Mouse (Mus musculus): ENCODE results near the gene Rasa2. TPM values are rescaled to one million over a fixed set of nuclear protein-coding genes. Genes with fewer than 3 reads are reported as not detected.
"Not testable (repeated sequence)": the region's sequence is repeated elsewhere in the genome, so short reads cannot be mapped to it uniquely, and the experiment has no call there.

Gene Rasa2
- polyA plus RNA-seq, 1 experiment from 2014 or later = 3.1 TPM

- Histone ChIP-seq H3K79me2 (ENCODE audit: inconsistent target) (no peaks in the 10 kb centered on the region), H3K4me3 (ENCODE audit: inconsistent target) (no peak overlapping the region), H3K27ac (no peak overlapping the region), H3K36me3 (ENCODE audit: inconsistent target) (no peaks in the 10 kb centered on the region)
- 31% methylated on average over 6 of the region's 6 CpGs for WGBS (ENCODE audit: missing documents)
Observed at GRCm38 (mm10) chr9:96652763-96653162, 21.3 kb upstream of the Rasa2 start.

GRCm38 (mm10) chr9:96650807-96651206 is 19.4 kb upstream of the Rasa2 start:
- no peaks in the 10 kb centered on the region for H3K36me3 ChIP-seq (ENCODE audit: inconsistent target)
- no peak overlapping the region for H3K27ac ChIP-seq
- H3K79me2 ChIP-seq (ENCODE audit: inconsistent target) = no peaks in the 10 kb centered on the region
- no peak overlapping the region for H3K4me3 ChIP-seq (ENCODE audit: inconsistent target)
- 34% methylated on average over 7 of the region's 7 CpGs for WGBS (ENCODE audit: missing documents)

- 24% methylated on average over 9 of the region's 9 CpGs for WGBS (ENCODE audit: missing documents)
- H3K27ac ChIP-seq = no peak overlapping the region
- no peaks in the 10 kb centered on the region for H3K36me3 ChIP-seq (ENCODE audit: inconsistent target)
- H3K4me3 ChIP-seq (ENCODE audit: inconsistent target) = no peak overlapping the region
- H3K79me2 ChIP-seq (ENCODE audit: inconsistent target) = no peaks in the 10 kb centered on the region
Observed at GRCm38 (mm10) chr9:96649924-96650323, 18.5 kb upstream of the Rasa2 start.

- Histone ChIP-seq H3K4me3 (ENCODE audit: inconsistent target) (no peak overlapping the region), H3K27ac (no peak overlapping the region), H3K36me3 (ENCODE audit: inconsistent target) (no peaks in the 10 kb centered on the region), H3K79me2 (ENCODE audit: inconsistent target) (no peaks in the 10 kb centered on the region)
- 98% methylated on average over 4 of the region's 4 CpGs for WGBS (ENCODE audit: missing documents)
Observed at GRCm38 (mm10) chr9:96649362-96649761, 17.9 kb upstream of the Rasa2 start.

- 100% methylated on average over 1 of the region's 2 CpGs for WGBS (ENCODE audit: missing documents)
- Histone ChIP-seq H3K79me2 (ENCODE audit: inconsistent target) (no peaks in the 10 kb centered on the region), H3K36me3 (ENCODE audit: inconsistent target) (no peaks in the 10 kb centered on the region)
Observed at GRCm38 (mm10) chr9:96646668-96647295, 15.4 kb upstream of the Rasa2 start.

GRCm38 (mm10) chr9:96644840-96645239 is 13.4 kb upstream of the Rasa2 start:
- WGBS (ENCODE audit: missing documents) = 56% methylated on average over 2 of the region's 2 CpGs
- H3K79me2 ChIP-seq (ENCODE audit: inconsistent target) = no peaks in the 10 kb centered on the region
- no peaks in the 10 kb centered on the region for H3K36me3 ChIP-seq (ENCODE audit: inconsistent target)
- no peak overlapping the region for H3K4me3 ChIP-seq (ENCODE audit: inconsistent target)
- no peak overlapping the region for H3K27ac ChIP-seq

More at GRCm38 (mm10) chr9:96646668-96647295, 15.4 kb upstream of the Rasa2 start:
- no peak overlapping the region for H3K4me3 ChIP-seq (ENCODE audit: inconsistent target)
- H3K27ac ChIP-seq = no peak overlapping the region

GRCm38 (mm10) chr9:96644002-96644401 is 12.6 kb upstream of the Rasa2 start:
- not testable (repeated sequence) for H3K79me2 ChIP-seq (ENCODE audit: inconsistent target); H3K36me3 ChIP-seq (ENCODE audit: inconsistent target); H3K4me3 ChIP-seq (ENCODE audit: inconsistent target); H3K27ac ChIP-seq
- 20% methylated on average over 3 of the region's 3 CpGs for WGBS (ENCODE audit: missing documents)

- H3K79me2 ChIP-seq (ENCODE audit: inconsistent target) = no peaks in the 10 kb centered on the region
- WGBS (ENCODE audit: missing documents) = 96% methylated on average over 7 of the region's 7 CpGs
- no peak overlapping the region for H3K4me3 ChIP-seq (ENCODE audit: inconsistent target)
- no peak overlapping the region for H3K27ac ChIP-seq
- H3K36me3 ChIP-seq (ENCODE audit: inconsistent target) = no peaks in the 10 kb centered on the region
Observed at GRCm38 (mm10) chr9:96639451-96639850, 8.0 kb upstream of the Rasa2 start.

GRCm38 (mm10) chr9:96638508-96638907 is 7.1 kb upstream of the Rasa2 start:
- WGBS (ENCODE audit: missing documents) = 54% methylated on average over 7 of the region's 7 CpGs
- no peak overlapping the region for H3K4me3 ChIP-seq (ENCODE audit: inconsistent target)
- H3K27ac ChIP-seq = no peak overlapping the region
- no peaks in the 10 kb centered on the region for H3K79me2 ChIP-seq (ENCODE audit: inconsistent target)
- H3K36me3 ChIP-seq (ENCODE audit: inconsistent target) = no peaks in the 10 kb centered on the region

GRCm38 (mm10) chr9:96637157-96637548 is 5.7 kb upstream of the Rasa2 start:
- no peaks in the 10 kb centered on the region for H3K36me3 ChIP-seq (ENCODE audit: inconsistent target)
- peak overlapping the region; percentile 33 for H3K27ac ChIP-seq
- WGBS (ENCODE audit: missing documents) = 3% methylated on average over 7 of the region's 7 CpGs

GRCm38 (mm10) chr9:96636423-96637156 is 5.2 kb upstream of the Rasa2 start:
- Histone ChIP-seq H3K36me3 (ENCODE audit: inconsistent target) (no peaks in the 10 kb centered on the region), H3K4me3 (ENCODE audit: inconsistent target) (peak overlapping the region; percentile 5; the same call in 1 of the 2 replicates), H3K79me2 (ENCODE audit: inconsistent target) (no peaks in the 10 kb centered on the region), H3K27ac (peak overlapping the region; percentile 33)
- 2% methylated on average over 8 of the region's 9 CpGs for WGBS (ENCODE audit: missing documents)

More at GRCm38 (mm10) chr9:96637157-96637548, 5.7 kb upstream of the Rasa2 start:
- Histone ChIP-seq H3K4me3 (ENCODE audit: inconsistent target) (no peak overlapping the region), H3K79me2 (ENCODE audit: inconsistent target) (no peaks in the 10 kb centered on the region)

- Histone ChIP-seq H3K27ac (no peak overlapping the region; the same call in 1 of the 2 replicates), H3K79me2 (ENCODE audit: inconsistent target) (no peaks in the 10 kb centered on the region), H3K4me3 (ENCODE audit: inconsistent target) (no peak overlapping the region), H3K36me3 (ENCODE audit: inconsistent target) (no peaks in the 10 kb centered on the region)
- WGBS (ENCODE audit: missing documents) = 95% methylated on average over 3 of the region's 3 CpGs
Observed at GRCm38 (mm10) chr9:96635899-96636298, 4.5 kb upstream of the Rasa2 start.

- Histone ChIP-seq H3K36me3 (ENCODE audit: inconsistent target) (no peaks in the 10 kb centered on the region), H3K79me2 (ENCODE audit: inconsistent target) (peaks cover 4% of the 10 kb centered on the region), H3K4me3 (ENCODE audit: inconsistent target) (no peak overlapping the region), H3K27ac (no peak overlapping the region)
- WGBS (ENCODE audit: missing documents) = 90% methylated on average over 6 of the region's 6 CpGs
Observed at GRCm38 (mm10) chr9:96635176-96635575, 3.8 kb upstream of the Rasa2 start.

GRCm38 (mm10) chr9:96633771-96634170 is 2.4 kb upstream of the Rasa2 start:
- WGBS (ENCODE audit: missing documents) = 75% methylated on average over 2 of the region's 2 CpGs
- no peak overlapping the region for H3K27ac ChIP-seq
- H3K4me3 ChIP-seq (ENCODE audit: inconsistent target) = no peak overlapping the region

GRCm38 (mm10) chr9:96632756-96633155 is 1.3 kb upstream of the Rasa2 start:
- WGBS (ENCODE audit: missing documents) = 68% methylated on average over 7 of the region's 7 CpGs
- no peak overlapping the region for H3K27ac ChIP-seq
- no peaks in the 10 kb centered on the region for H3K36me3 ChIP-seq (ENCODE audit: inconsistent target)
- H3K4me3 ChIP-seq (ENCODE audit: inconsistent target) = no peak overlapping the region
- peaks cover 28% of the 10 kb centered on the region for H3K79me2 ChIP-seq (ENCODE audit: inconsistent target)

More at GRCm38 (mm10) chr9:96633771-96634170, 2.4 kb upstream of the Rasa2 start:
- Histone ChIP-seq H3K79me2 (ENCODE audit: inconsistent target) (peaks cover 18% of the 10 kb centered on the region), H3K36me3 (ENCODE audit: inconsistent target) (no peaks in the 10 kb centered on the region)

Data from macrophage (primary cell).